ENCODE assay signal across 8 mouse cellular contexts in genomic region chr5:62895326-62895725, GRCm38 (mm10).
DNase-seq lines count a peak whose midpoint lies in the region; ATAC-seq and TF ChIP-seq lines count a peak whose summit lies in the region.

No protein-coding gene starts in this region.

- H3K4me2 ChIP-seq in forebrain, embryonic 11.5 days (ENCODE audit: low read depth, low read length, severe bottlenecking), result no peak overlapping the region
- no peak overlapping the region for H3K4me2 ChIP-seq in heart, embryonic 11.5 days

- TF ChIP-seq CTCF in thymus, adult 2 months (IDR thresholded peaks at IDR 0.05; ENCODE audit: borderline replicate concordance, control insufficient read depth, extremely low read depth, insufficient read depth, low read length, poor library complexity), result no peak

- H3K4me1 ChIP-seq in forebrain, embryonic 11.5 days (replicated peaks; ENCODE audit: control insufficient read depth, insufficient read depth, low read length), result no peaks in the 10 kb centered on the region
- no peaks in the 10 kb centered on the region for H3K4me1 ChIP-seq in forebrain, embryonic 10.5 days
- no peaks in the 10 kb centered on the region for H3K4me1 ChIP-seq in thymus, adult 2 months (replicated peaks; ENCODE audit: control insufficient read depth, insufficient read depth, low read length)
- no peaks in the 10 kb centered on the region for H3K4me1 ChIP-seq in heart, embryonic 11.5 days (ENCODE audit: control insufficient read depth, insufficient read depth, low read length)

- peak; percentile 71; the same call in 1 of the 2 replicates for ATAC-seq in forebrain, embryonic 11.5 days (replicated peaks; ENCODE audit: low FRiP score)
- peak; percentile 45 to 75; a peak in 3 of 4 replicates for ATAC-seq in hematopoietic stem cell, adult 5-6 weeks (replicated peaks in 1 of 2; ENCODE audit: insufficient read depth in 1 of 2, low FRiP score in 2 of 2, low TSS enrichment in 1 of 2, low read depth in 1 of 2, poor library complexity in 2 of 2, severe bottlenecking in 2 of 2)
- ATAC-seq in heart, embryonic 11.5 days (replicated peaks; ENCODE audit: insufficient number of reproducible peaks, low FRiP score, low TSS enrichment), result no peak

- no peaks in the 10 kb centered on the region for H3K36me3 ChIP-seq in forebrain, embryonic 11.5 days (ENCODE audit: control insufficient read depth, insufficient read depth, low read length)
- H3K36me3 ChIP-seq in forebrain, embryonic 10.5 days (replicated peaks), result no peaks in the 10 kb centered on the region
- H3K36me3 ChIP-seq in thymus, adult 2 months (ENCODE audit: control insufficient read depth, insufficient read depth, low read length), result no peaks in the 10 kb centered on the region
- no peaks in the 10 kb centered on the region for H3K36me3 ChIP-seq in heart, embryonic 11.5 days (ENCODE audit: control insufficient read depth, insufficient read depth, low read length)

- H3K27me3 ChIP-seq in forebrain, embryonic 11.5 days (ENCODE audit: control insufficient read depth, insufficient read depth, low read length), result no peaks in the 10 kb centered on the region
- H3K27me3 ChIP-seq in forebrain, embryonic 10.5 days (ENCODE audit: poor library complexity, severe bottlenecking), result no peaks in the 10 kb centered on the region
- no peaks in the 10 kb centered on the region for H3K27me3 ChIP-seq in thymus, adult 2 months (ENCODE audit: control insufficient read depth, insufficient read depth, low read length)
- H3K27me3 ChIP-seq in heart, embryonic 11.5 days (ENCODE audit: control insufficient read depth, insufficient read depth, low read length), result no peaks in the 10 kb centered on the region

- 69% methylated on average over 3 of the region's 3 CpGs for WGBS in forebrain, embryonic 11.5 days
- 71% methylated on average over 3 of the region's 3 CpGs for WGBS in forebrain, embryonic 10.5 days
- 79% methylated on average over 3 of the region's 3 CpGs for WGBS in thymus, adult 2 months
- 65% methylated on average over 3 of the region's 3 CpGs for WGBS in heart, embryonic 11.5 days (ENCODE audit: insufficient replicate concordance)

- no peaks in the 10 kb centered on the region for H3K9me3 ChIP-seq in forebrain, embryonic 11.5 days (ENCODE audit: control insufficient read depth, low read length)
- no peaks in the 10 kb centered on the region for H3K9me3 ChIP-seq in forebrain, embryonic 10.5 days
- H3K9me3 ChIP-seq in heart, embryonic 11.5 days (replicated peaks; ENCODE audit: control insufficient read depth, low read length), result no peaks in the 10 kb centered on the region

- no peak overlapping the region for H3K4me3 ChIP-seq in forebrain, embryonic 11.5 days (ENCODE audit: low read depth, low read length)
- H3K4me3 ChIP-seq in forebrain, embryonic 10.5 days, result no peak overlapping the region
- H3K4me3 ChIP-seq in thymus, adult 2 months (ENCODE audit: control insufficient read depth, insufficient read depth, low read length), result no peak overlapping the region
- no peak overlapping the region for H3K4me3 ChIP-seq in heart, embryonic 11.5 days (ENCODE audit: low read depth, low read length)

- no peak overlapping the region for H3K27ac ChIP-seq in forebrain, embryonic 11.5 days (ENCODE audit: low read depth, low read length)
- H3K27ac ChIP-seq in forebrain, embryonic 10.5 days, result no peak overlapping the region
- no peak overlapping the region for H3K27ac ChIP-seq in thymus, adult 2 months (ENCODE audit: control insufficient read depth, insufficient read depth, low read length)
- no peak overlapping the region for H3K27ac ChIP-seq in heart, embryonic 11.5 days (ENCODE audit: low read depth, low read length)

- TF ChIP-seq POLR2A in thymus, adult 2 months (IDR thresholded peaks at IDR 0.05; ENCODE audit: control insufficient read depth, extremely low read depth, insufficient read depth, low read length, poor library complexity), result no peak

- H3K9ac ChIP-seq in forebrain, embryonic 11.5 days (ENCODE audit: low read length), result no peak overlapping the region
- H3K9ac ChIP-seq in heart, embryonic 11.5 days (ENCODE audit: low read depth, low read length), result no peak overlapping the region

- DNase-seq in forebrain, embryonic 11.5 days (ENCODE audit: low spot score), result no peak
- DNase-seq in forebrain, embryonic 10.5 days (ENCODE audit: extremely low spot score, low spot score), result no peak
- DNase-seq in thymus, adult 2 months, result peak; percentile 21
- no peak for DNase-seq in thymus, adult 18-20 months
- DNase-seq in lung, postnatal 25 days (ENCODE audit: low spot score), result peak; percentile 4
- no peak for DNase-seq in urinary bladder, adult 2 months (ENCODE audit: low spot score)

Comparison
In these comparisons a context has a peak if more than half of its experiments do, and no peak if none do; other contexts are left out.
1. DNase-seq: peak in thymus, adult 2 months (single experiment) and lung, postnatal 25 days (single experiment); none in forebrain, embryonic 11.5 days (single experiment), forebrain, embryonic 10.5 days (single experiment), thymus, adult 18-20 months (0 of 2) and urinary bladder, adult 2 months (single experiment).